Mouse (Mus musculus): Measurements from ENCODE around the gene Afap1.

Afap1 gene

DNA sequence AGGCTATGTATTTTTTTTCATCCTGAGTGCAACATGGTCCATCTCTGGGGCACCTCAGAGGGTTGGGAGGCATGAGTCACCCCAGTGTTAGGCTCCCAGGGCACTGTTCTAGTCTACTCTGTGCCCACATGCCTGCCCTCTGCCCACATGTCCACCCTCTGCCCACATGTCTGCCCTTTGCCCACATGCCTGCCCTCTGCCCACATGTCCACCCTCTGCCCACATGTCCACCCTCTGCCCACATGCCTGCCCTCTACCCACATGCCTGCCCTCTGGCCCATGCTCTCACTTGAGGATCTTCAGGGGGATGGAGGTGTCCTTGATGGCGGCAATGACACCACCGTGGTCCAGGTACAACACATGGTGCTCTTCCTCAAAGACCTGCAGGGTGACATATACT is 150.0 kb downstream of the Afap1 start:
- DNase-seq: no peak

Measured in kidney, adult 11 months (tissue).